Mouse (Mus musculus): ENCODE measurements around the gene Cdh9.
A peak's percentile ranks its signal among the peaks of the same experiment; 100 is the strongest.

The Cdh9 gene

DNA sequence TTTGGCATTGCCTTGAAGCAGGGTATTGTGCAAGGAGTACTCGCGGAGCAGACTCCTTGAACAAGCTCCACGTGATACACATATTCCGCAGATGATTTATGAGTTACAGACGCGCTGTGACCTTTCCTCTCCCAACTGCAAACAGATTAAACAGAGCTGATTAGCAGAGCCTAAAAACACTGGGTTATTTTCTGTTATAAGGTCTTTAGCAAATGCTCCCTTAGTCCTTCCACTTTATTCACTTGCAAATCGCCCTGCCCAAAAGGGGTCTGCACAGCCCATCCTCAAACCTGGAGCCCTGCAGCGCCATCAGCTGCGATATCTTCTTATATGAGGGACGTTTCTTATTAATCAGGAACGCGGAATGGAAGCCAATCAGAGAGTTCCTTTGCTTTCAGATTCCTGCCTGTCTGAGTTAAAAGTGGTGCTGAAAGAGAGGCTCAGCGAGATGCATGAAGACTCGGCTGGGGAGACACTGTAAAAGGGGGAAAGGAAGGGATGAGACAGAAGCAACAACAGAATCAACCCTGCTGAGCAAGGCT lies at the start of gene Cdh9:
Gene Cdh9 (plus strand): TSS at position 287 of the 542 bp plus-strand sequence.
- DNase-seq: peak; percentile 5

DNA sequence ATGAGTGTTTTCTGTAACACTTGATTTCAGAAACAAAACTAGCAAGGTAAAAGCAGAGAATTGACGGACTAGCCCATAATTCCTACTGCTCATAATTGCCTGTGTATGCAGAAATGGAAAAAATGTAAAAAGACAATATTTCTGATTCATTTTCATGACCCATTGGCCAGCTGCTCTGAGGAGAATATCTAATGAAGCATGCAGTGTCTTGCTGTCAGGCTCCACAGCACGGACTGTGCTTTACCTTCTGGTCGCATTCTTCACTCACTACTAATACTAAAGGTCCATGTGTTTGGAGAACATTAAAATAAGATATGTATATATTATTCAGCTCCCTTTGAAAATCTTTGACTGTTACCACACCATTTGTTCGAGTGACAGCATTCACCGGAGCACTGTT lies 49.5 kb upstream of the Cdh9 start:
- peak in 1 of 2 experiments; percentile 11 for DNase-seq

DNA sequence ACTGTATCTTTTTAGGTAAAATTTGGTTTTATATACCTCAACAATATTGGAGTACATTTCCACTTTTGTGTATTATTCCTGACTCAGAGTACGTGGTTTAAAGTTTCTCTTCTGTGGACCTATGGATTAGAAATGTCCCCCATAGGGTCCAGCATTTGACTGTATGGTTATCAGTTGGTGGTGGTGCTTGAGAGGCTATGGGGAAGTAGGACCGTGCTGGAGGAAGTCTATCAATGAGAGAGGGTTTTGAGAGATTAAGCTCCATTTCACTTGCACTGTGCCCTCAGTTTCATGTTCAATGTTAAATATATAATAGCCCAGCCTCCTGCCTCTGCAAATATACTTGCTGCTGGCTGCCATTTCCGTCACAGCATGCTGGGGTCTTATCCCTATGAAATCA lies 28.7 kb upstream of the Cdh9 start:
- no peak for DNase-seq

DNA sequence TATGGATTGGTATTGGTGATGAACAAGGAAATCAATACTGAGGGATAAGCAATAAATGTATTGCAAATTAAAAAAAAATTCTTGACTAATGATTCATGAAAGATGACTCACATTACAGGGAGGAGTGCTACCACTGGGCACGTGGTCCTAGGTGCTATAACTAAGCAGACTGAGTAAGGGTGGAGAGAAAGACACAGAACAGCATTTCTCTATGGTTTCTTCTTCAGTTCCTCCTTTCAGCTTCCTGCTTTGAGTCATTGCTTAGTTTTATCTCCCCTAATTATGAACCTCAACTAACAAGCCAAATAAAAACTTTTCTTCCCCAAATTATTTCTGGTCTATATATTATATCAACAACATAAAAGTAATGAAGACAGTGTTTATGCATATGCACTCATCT lies 26.2 kb upstream of the Cdh9 start:
- no peak for DNase-seq

DNA sequence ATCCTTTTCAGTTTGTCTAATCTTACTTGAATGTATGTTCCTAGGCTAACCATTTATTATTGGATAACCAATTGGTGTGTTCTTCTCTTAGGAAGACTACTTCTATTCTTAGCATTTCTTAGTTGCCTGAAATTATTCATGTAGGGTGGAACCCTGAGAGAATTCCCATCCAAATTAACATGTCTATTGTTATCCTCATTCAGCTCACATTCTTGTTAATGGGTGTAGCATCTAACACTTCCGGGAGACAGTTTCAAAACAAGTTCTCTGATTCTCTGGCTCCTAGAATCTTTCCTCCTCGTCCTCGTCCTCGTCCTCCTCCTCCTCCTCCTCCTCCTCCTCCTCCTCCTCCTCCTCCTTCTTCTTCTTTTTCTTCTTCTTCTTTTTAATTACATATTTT lies 10.5 kb downstream of the Cdh9 start:
- no peak for DNase-seq

DNA sequence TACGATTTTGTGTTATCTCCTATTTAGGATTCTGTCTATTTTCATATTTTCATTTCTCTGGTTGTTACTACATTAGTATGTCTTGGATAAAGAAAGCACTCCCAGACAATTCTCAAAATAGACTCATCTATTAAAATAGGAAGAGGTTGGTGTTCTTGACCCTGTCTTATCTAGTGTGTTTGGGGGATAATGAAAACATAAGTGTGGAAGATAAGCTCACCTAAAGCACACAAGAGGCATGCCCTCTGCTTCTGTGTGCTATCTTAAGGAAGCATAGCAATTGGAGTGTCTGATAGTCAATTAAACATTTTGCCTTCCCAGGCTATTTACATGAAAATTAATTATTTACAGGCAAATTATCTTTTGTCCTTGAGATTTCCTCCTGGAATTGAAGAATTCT lies 18.1 kb downstream of the Cdh9 start:
- DNase-seq: no peak

DNA sequence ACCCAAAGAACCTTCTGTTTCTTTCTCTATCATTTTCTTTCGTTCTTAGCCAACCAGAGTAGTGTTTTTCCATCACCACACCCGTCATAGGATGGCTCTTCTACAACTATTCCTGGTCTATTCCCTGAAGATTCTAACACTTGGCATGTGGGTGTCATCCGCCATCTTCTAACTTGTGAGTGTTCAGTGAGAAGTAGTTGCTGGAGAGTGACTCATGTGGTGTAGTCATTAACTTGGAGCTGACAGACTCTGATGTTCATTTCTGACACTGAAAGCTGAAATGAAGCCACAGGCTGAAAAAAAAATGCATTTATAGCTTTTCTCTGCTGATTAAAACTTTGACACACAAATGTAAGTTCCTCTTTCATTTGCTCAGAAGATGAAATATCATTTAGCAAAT lies 34.7 kb downstream of the Cdh9 start:
- DNase-seq: no peak

DNA sequence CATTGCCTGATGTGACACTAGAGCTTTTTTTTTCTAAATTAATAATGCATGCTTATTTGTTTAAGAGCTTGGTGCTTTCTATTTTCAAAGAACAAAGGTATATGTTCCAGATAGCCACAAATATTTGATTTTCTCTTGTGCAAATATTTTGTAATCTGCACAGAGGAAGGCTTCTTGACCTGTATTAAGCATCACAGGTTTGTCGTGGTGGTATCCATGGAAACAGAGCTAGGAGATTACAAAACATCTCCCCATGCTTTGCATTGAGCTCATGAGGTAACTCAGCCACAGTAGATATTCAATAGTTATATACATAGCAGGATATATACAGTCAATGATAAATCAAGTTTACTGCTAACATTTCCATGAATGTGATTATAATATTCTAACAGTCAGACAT lies 56.0 kb downstream of the Cdh9 start:
- DNase-seq: no peak

DNA sequence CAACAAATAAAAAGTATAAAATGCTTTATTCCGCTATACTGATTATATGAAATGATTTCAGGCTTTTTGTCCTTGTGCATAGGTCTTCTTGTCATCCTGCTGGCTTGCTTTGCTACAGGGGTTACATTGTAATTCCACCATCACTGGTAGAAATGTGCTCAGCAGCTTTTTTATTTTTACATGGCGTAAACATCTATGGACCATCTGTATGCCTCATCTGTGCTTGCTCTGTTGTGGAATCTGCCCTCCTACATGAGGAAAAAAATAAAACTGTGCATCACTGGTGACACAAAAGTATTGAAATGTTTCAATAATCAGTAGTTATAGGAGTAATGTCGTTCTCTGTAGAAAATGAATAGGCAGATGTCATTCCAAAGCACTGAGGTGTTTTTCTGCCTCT lies 64.3 kb downstream of the Cdh9 start:
- DNase-seq: no peak

DNA sequence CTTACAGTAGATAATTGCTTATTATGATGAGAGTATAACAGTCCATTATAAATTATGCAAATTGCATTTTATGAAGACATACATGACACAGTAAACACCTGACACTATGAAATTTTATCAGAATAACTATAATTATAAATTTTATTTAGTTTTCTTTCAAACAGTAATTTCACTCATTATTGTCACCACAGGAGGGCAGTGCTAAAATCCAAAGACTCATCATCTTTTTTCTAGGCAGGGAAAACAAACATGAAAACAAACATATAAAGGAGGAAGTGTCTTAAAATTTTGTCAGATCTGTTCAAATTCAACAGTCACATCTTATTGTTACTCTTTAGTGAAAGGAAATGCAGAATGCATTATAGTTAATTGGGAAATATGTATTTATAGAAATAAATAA lies 72.7 kb downstream of the Cdh9 start:
- no peak for DNase-seq

DNA sequence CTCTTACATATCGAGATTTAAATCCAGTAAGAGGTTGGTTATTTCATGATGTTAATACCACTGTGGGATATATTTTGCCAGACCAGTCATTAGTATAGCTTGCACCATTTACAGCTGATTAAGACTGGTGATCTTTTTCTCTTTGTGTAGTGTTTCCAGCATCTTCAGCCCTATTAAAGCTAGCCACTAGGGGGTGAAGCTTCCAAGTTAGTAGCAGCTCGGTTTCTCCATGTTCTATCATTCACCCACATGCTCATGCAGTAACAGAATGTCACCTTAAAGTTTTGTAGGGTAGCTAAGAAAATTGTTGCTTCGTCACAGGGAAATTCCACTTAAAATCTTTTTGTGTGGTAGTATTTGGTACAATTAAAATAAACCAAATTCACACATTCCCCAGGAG lies 82.2 kb downstream of the Cdh9 start:
- no peak for DNase-seq

DNA sequence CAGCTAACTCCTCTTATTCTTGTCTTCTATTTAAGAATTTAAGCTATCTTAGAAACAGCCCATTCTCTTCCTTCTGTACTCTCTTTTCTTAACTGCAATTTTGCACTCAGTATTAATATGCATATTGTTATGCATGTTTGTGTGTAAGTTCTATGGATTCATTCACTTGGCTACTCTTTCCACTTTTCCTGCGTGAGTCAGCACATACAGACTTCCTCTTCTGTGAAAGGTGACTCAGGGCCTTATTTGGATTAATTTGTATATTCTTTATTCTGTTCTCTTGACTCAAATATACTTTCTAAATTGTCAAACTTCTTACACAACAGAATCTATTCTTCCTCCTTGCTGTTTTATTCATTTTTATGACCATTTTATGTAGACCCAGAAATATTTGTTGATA lies 85.5 kb downstream of the Cdh9 start:
- DNase-seq: no peak

DNA sequence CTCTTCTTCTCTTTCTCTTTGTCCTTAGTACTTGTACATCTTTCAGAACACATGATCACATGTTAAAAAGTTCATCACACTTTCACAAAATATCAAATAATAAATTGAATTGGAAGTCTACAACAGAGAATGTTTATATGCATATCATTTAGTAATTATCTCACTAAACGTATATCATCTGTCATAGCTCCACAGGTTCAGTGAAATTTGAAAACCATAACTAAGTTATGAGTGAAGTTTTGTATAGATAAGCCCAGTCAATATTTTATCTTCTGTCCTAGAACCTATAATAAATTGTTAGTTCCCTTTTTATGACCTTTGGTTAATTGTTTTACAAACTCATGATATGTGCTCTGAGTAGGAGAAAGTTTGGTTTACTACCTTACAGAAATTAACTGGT lies 106.2 kb downstream of the Cdh9 start:
- no peak for DNase-seq

DNA sequence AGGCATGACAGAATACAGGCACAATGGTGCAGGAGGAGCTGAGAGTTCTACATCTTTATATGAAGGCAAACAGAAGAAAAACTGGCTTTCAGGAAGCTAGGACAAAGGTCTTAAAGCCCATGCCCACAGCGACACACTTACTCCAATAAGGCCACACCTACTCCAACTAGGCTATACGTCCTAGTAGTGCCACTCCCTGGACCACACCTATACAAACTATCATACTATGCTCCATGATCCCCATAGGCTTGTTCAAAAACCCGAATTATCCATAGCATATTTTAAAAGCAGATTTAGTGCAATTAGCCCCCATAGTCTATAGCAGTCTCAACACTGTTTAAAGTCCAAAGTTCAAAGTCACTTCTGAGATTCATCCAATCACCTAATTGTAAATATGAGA lies 154.0 kb downstream of the Cdh9 start:
- no peak for DNase-seq

DNA sequence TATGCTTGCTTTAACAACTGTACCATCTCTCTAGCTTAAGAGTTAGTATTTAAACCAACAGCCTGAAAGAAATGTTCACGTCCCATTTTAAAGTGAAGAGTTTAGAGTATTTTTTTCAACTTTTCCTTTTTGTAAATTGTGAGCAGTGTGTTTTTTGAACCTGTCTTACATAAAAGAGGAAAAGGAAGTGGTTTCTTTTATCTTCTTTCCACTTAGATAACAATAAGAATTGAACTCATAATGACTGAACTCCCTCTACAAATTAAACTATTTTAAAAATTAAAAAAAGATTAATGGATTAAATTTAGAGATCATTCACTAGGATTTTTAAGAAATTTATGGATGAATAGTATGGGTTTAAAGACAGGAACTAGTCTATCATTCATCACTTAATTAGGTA lies 168.1 kb downstream of the Cdh9 start:
- no peak for DNase-seq
